Mouse (Mus musculus) frontal cortex, postnatal 10 days (tissue): Measurements from ENCODE around the gene Btbd19.

ENCODE experiments used
- DNase-seq, 2 experiments: peaks; one replicate each; pipeline ENCODE4 v3.0.0; 2022; ENCODE audit warnings: low spot score in 2 of 2, mixed read lengths in 1 of 2

Btbd19 gene

GRCm38 (mm10) chr4:117125348-117125909 is at the start of gene Btbd19:
Gene Btbd19 (minus strand): TSS chr4:117125725.
- peak; percentile 73 to 74 for DNase-seq

GRCm38 (mm10) chr4:117169936-117170335 is 44.4 kb upstream of the Btbd19 start:
- DNase-seq, result no peak

GRCm38 (mm10) chr4:117161183-117161582 is 35.7 kb upstream of the Btbd19 start:
- no peak for DNase-seq

- DNase-seq, result no peak
Observed at GRCm38 (mm10) chr4:117159666-117160065, 34.1 kb upstream of the Btbd19 start.

GRCm38 (mm10) chr4:117156372-117156771 is 30.8 kb upstream of the Btbd19 start:
- no peak for DNase-seq

- DNase-seq, result peak; percentile 80 to 84
Observed at GRCm38 (mm10) chr4:117155792-117156355, 30.3 kb upstream of the Btbd19 start, which contains the start of gene Rps8. Gene Rps8 (minus strand): TSS chr4:117156243.

- DNase-seq, result peak in 1 of 2 experiments; percentile 34
Observed at GRCm38 (mm10) chr4:117155020-117155791, 29.7 kb upstream of the Btbd19 start.

GRCm38 (mm10) chr4:117152714-117153113 is 27.2 kb upstream of the Btbd19 start:
- no peak for DNase-seq

- no peak for DNase-seq
Observed at GRCm38 (mm10) chr4:117151416-117151815, 25.9 kb upstream of the Btbd19 start.

- no peak for DNase-seq
Observed at GRCm38 (mm10) chr4:117150212-117150733, 24.7 kb upstream of the Btbd19 start.

- DNase-seq, result no peak
Observed at GRCm38 (mm10) chr4:117149291-117150211, 24.0 kb upstream of the Btbd19 start.

- no peak for DNase-seq
Observed at GRCm38 (mm10) chr4:117148815-117149214, 23.3 kb upstream of the Btbd19 start.

GRCm38 (mm10) chr4:117148047-117148713 is 22.7 kb upstream of the Btbd19 start:
- no peak for DNase-seq

- peak; percentile 58 to 71 for DNase-seq
Observed at GRCm38 (mm10) chr4:117146176-117146575, 20.7 kb upstream of the Btbd19 start.

GRCm38 (mm10) chr4:117145248-117145647 is 19.7 kb upstream of the Btbd19 start:
- no peak for DNase-seq

GRCm38 (mm10) chr4:117143023-117143422 is 17.5 kb upstream of the Btbd19 start:
- no peak for DNase-seq

GRCm38 (mm10) chr4:117140613-117141012 is 15.1 kb upstream of the Btbd19 start:
- DNase-seq, result no peak

GRCm38 (mm10) chr4:117139217-117139612 is 13.7 kb upstream of the Btbd19 start:
- no peak for DNase-seq

GRCm38 (mm10) chr4:117138295-117139216 is 13.0 kb upstream of the Btbd19 start:
- DNase-seq, result no peak

GRCm38 (mm10) chr4:117136034-117136433 is 10.5 kb upstream of the Btbd19 start:
- no peak for DNase-seq
